In genomic region chr2:33659288-33659629, GRCm38 (mm10) we compare ENCODE assay signal across 8 mouse cellular contexts. TPM values are rescaled to one million over a fixed set of nuclear protein-coding genes. Genes with fewer than 3 reads are reported as not detected.
DNase-seq lines count a peak whose midpoint lies in the region; ATAC-seq and TF ChIP-seq lines count a peak whose summit lies in the region.

No protein-coding gene starts in this region.

- DNase-seq in adrenal gland, postnatal 14 days: peak; percentile 59
- no peak for DNase-seq in adrenal gland, adult 8-10 months
- DNase-seq in embryo, embryonic 9.5 days (ENCODE audit: extremely low spot score): peak; percentile 53
- no peak for DNase-seq in liver, postnatal 0 days
- no peak for DNase-seq in ovary, postnatal 10 days (ENCODE audit: low spot score)
- DNase-seq in testis, postnatal 14 days (ENCODE audit: low spot score): no peak

- TF ChIP-seq CTCF in liver, postnatal 0 days (IDR thresholded peaks at IDR 0.05; ENCODE audit: low read depth): no peak

- 2% methylated on average over 7 of the region's 7 CpGs for whole genome bisulfite sequencing in hindbrain, embryonic 15.5 days
- WGBS in liver, postnatal 0 days (ENCODE audit: insufficient replicate concordance): 5% methylated on average over 7 of the region's 7 CpGs
- 7% methylated on average over 7 of the region's 7 CpGs for WGBS in stomach, embryonic 16.5 days

- no peaks in the 10 kb centered on the region for H3K27me3 ChIP-seq in hindbrain, embryonic 15.5 days
- H3K27me3 ChIP-seq in liver, postnatal 0 days (ENCODE audit: insufficient read depth, low read length): no peaks in the 10 kb centered on the region
- H3K27me3 ChIP-seq in stomach, embryonic 16.5 days (ENCODE audit: control insufficient read depth, insufficient read depth, low read length): no peaks in the 10 kb centered on the region

- TF ChIP-seq EP300 in liver, postnatal 0 days (IDR thresholded peaks at IDR 0.05; ENCODE audit: low read depth): no peak

- H3K4me3 ChIP-seq in hindbrain, embryonic 15.5 days: no peak overlapping the region
- no peak overlapping the region for H3K4me3 ChIP-seq in liver, postnatal 0 days (ENCODE audit: low read depth, low read length)
- H3K4me3 ChIP-seq in stomach, embryonic 16.5 days (replicated peaks; ENCODE audit: low read length): peak overlapping the region; percentile 23; the same call in 1 of the 2 replicates

- H3K4me1 ChIP-seq in hindbrain, embryonic 15.5 days (replicated peaks): no peaks in the 10 kb centered on the region
- no peaks in the 10 kb centered on the region for H3K4me1 ChIP-seq in liver, postnatal 0 days (ENCODE audit: insufficient read depth)
- no peaks in the 10 kb centered on the region; the same call in 1 of the 2 replicates for H3K4me1 ChIP-seq in stomach, embryonic 16.5 days (ENCODE audit: control insufficient read depth, insufficient read depth, low read length)

- no peak overlapping the region for H3K27ac ChIP-seq in hindbrain, embryonic 15.5 days (replicated peaks)
- no peak overlapping the region for H3K27ac ChIP-seq in liver, postnatal 0 days (ENCODE audit: low read depth)
- H3K27ac ChIP-seq in stomach, embryonic 16.5 days (ENCODE audit: low read length): no peak overlapping the region

- no peak overlapping the region for H3K4me2 ChIP-seq in hindbrain, embryonic 15.5 days
- H3K4me2 ChIP-seq in liver, postnatal 0 days (ENCODE audit: low read depth, low read length): peak overlapping the region; percentile 60
- peak overlapping the region; percentile 48 for H3K4me2 ChIP-seq in stomach, embryonic 16.5 days (ENCODE audit: low read depth, low read length)

- H3K36me3 ChIP-seq in hindbrain, embryonic 15.5 days: no peaks in the 10 kb centered on the region
- no peaks in the 10 kb centered on the region for H3K36me3 ChIP-seq in liver, postnatal 0 days (replicated peaks; ENCODE audit: insufficient read depth, low read length)
- H3K36me3 ChIP-seq in stomach, embryonic 16.5 days (ENCODE audit: control insufficient read depth, insufficient read depth, low read length): no peaks in the 10 kb centered on the region

- H3K9ac ChIP-seq in hindbrain, embryonic 15.5 days: no peak overlapping the region
- no peak overlapping the region for H3K9ac ChIP-seq in liver, postnatal 0 days (replicated peaks)
- H3K9ac ChIP-seq in stomach, embryonic 16.5 days (ENCODE audit: low read length): peak overlapping the region; percentile 41; the same call in 1 of the 2 replicates

- peak; percentile 61; the same call in 1 of the 2 replicates for ATAC-seq in hindbrain, embryonic 15.5 days (ENCODE audit: low FRiP score, low read depth)
- no peak for ATAC-seq in liver, postnatal 0 days
- ATAC-seq in stomach, embryonic 16.5 days (ENCODE audit: insufficient read depth, low FRiP score): no peak

- H3K9me3 ChIP-seq in hindbrain, embryonic 15.5 days: no peaks in the 10 kb centered on the region
- H3K9me3 ChIP-seq in liver, postnatal 0 days (ENCODE audit: low read length): no peaks in the 10 kb centered on the region
- H3K9me3 ChIP-seq in stomach, embryonic 16.5 days (replicated peaks; ENCODE audit: control insufficient read depth, low read length): no peaks in the 10 kb centered on the region

RNA-seq across cellular contexts. Expression of gene Lmx1b, which starts 18.9 kb away (rescaled TPM):
- total RNA-seq in adrenal gland, postnatal 14 days (2021): not detected in 2 replicates
- total RNA-seq in adrenal gland, adult 8-10 months (2022): under 1 TPM in 1 of 4 experiments, not detected in 3; 0.17 TPM
- 4.9 and 6.2 TPM in 2 replicates for polyA plus RNA-seq in hindbrain, embryonic 15.5 days (2015; fragmentation: Nextera tagmentation; extraction: Ambion mirVana)
- not detected in 2 replicates for polyA plus RNA-seq in liver, postnatal 0 days (2015; fragmentation: Nextera tagmentation; extraction: Ambion mirVana)
- polyA plus RNA-seq in stomach, embryonic 16.5 days (2015; fragmentation: Nextera tagmentation; extraction: Ambion mirVana): not detected in 2 replicates

Comparison
In these comparisons a context has a peak if more than half of its experiments do, and no peak if none do; other contexts are left out.
1. DNase-seq: peak in adrenal gland, postnatal 14 days (single experiment) and embryo, embryonic 9.5 days (single experiment); none in adrenal gland, adult 8-10 months (single experiment), liver, postnatal 0 days (single experiment), ovary, postnatal 10 days (single experiment) and testis, postnatal 14 days (single experiment).